Mouse (Mus musculus) neural tube, embryonic 14.5 days (tissue): ENCODE measurements around the gene Upk3a. TPM values are rescaled to one million over a fixed set of nuclear protein-coding genes. Genes with fewer than 3 reads are reported as not detected.

Experiments used
- ATAC-seq: fragments of 200-750 bp; cut with Nextera tagmentation; 2 replicates; pipeline ENCODE4 v1.8.0; 2017; ENCODE audit warnings: low read depth, mild to moderate bottlenecking, moderate TSS enrichment, moderate library complexity
- H3K27ac ChIP-seq: fragments of 300-500 bp; sonication (generic); 2 replicates; pipeline ENCODE4 v1.5.1; 2014; ENCODE audit warnings: low read depth, mild to moderate bottlenecking, control low read depth, low read length, moderate library complexity, mixed read lengths
- H3K27me3 ChIP-seq: fragments of 300-500 bp; sonication (generic); 2 replicates; pipeline ENCODE4 v1.6.1; 2014; ENCODE audit warnings: low read length; ENCODE audit not compliant: control insufficient read depth, insufficient read depth
- H3K36me3 ChIP-seq: fragments of 300-500 bp; sonication (generic); 2 replicates; pipeline ENCODE4 v1.6.1; 2014; ENCODE audit warnings: low read length, mixed read lengths; ENCODE audit not compliant: control insufficient read depth, insufficient read depth
- H3K4me1 ChIP-seq: fragments of 300-500 bp; sonication (generic); 2 replicates; pipeline ENCODE4 v1.6.1; 2014; ENCODE audit warnings: low read length; ENCODE audit not compliant: control insufficient read depth, insufficient read depth
- H3K4me2 ChIP-seq: fragments of 300-500 bp; sonication (generic); 2 replicates; pipeline ENCODE4 v1.6.1; 2014; ENCODE audit warnings: mild to moderate bottlenecking, low read depth, low read length, control low read depth
- H3K4me3 ChIP-seq: fragments of 300-500 bp; sonication (generic); 2 replicates; pipeline ENCODE4 v1.5.1; 2014; ENCODE audit warnings: low read depth, low read length, control low read depth, mixed read lengths
- H3K9ac ChIP-seq: fragments of 300-500 bp; sonication (generic); replicated peaks from 2 replicates; pipeline ENCODE4 v1.6.1; 2014; ENCODE audit warnings: low read depth, mild to moderate bottlenecking, control low read depth, low read length, mixed read lengths
- H3K9me3 ChIP-seq: fragments of 300-500 bp; sonication (generic); 2 replicates; pipeline ENCODE4 v1.6.1; 2016; ENCODE audit warnings: low read length; ENCODE audit not compliant: control insufficient read depth
- WGBS: fragments of 180-500 bp; shearing (Covaris S2); extraction: QIAGEN DNeasy Blood & Tissue Kit; methylation state at CpG from one replicate; pipeline ENCODE4 v1.1.7; 2014; 5-methylcytosine and 5-hydroxymethylcytosine counted together
- polyA plus RNA-seq: library from polyadenylated mRNA; unstranded; fragments of >200 nt; fragmentation: Nextera tagmentation; extraction: Ambion mirVana; gene quantifications from 2 replicates; pipeline ENCODE4 v1.2.1, GENCODE M21; 2014

The Upk3a gene
- polyA plus RNA-seq, 1 experiment from 2014 or later: 0.88 TPM

GRCm38 (mm10) chr15:85041546-85042225, 24.7 kb downstream of the Upk3a start:
- H3K27me3 ChIP-seq: no peaks in the 10 kb centered on the region
- WGBS: 82% methylated on average over 10 of the region's 10 CpGs
- H3K9me3 ChIP-seq: no peaks in the 10 kb centered on the region
- peak overlapping the region; percentile 57 for H3K27ac ChIP-seq
- peaks cover 20% of the 10 kb centered on the region for H3K4me1 ChIP-seq
- no peak overlapping the region for H3K4me3 ChIP-seq
- H3K4me2 ChIP-seq: no peak overlapping the region
- H3K9ac ChIP-seq: no peak overlapping the region
- 0 out of 2 replicates have a peak, but pooled peaks cover 4% of the 10 kb centered on the region for H3K36me3 ChIP-seq
- no peak for ATAC-seq

GRCm38 (mm10) chr15:85042361-85042954, 25.5 kb downstream of the Upk3a start:
- Histone ChIP-seq H3K9ac (peak overlapping the region; percentile 34), H3K4me1 (peaks cover 20% of the 10 kb centered on the region), H3K27me3 (no peaks in the 10 kb centered on the region), H3K4me3 (no peak overlapping the region), H3K4me2 (no peak overlapping the region), H3K27ac (peak overlapping the region; percentile 72), H3K36me3 (0 out of 2 replicates have a peak, but pooled peaks cover 4% of the 10 kb centered on the region), H3K9me3 (no peaks in the 10 kb centered on the region)
- WGBS: 8% methylated on average over 4 of the region's 4 CpGs
- peak; percentile 50 for ATAC-seq

GRCm38 (mm10) chr15:85043116-85043515, 26.2 kb downstream of the Upk3a start:
- H3K4me1 ChIP-seq: peaks cover 16% of the 10 kb centered on the region
- H3K4me2 ChIP-seq: 0 out of 2 replicates have a peak overlapping the region, but pooled peaks have one; percentile 8
- no peak for ATAC-seq
- no peaks in the 10 kb centered on the region for H3K27me3 ChIP-seq
- no peak overlapping the region for H3K4me3 ChIP-seq
- H3K27ac ChIP-seq: peak overlapping the region; percentile 72
- H3K9ac ChIP-seq: peak overlapping the region; percentile 34; the same call in 1 of the 2 replicates
- WGBS: 47% methylated on average over 5 of the region's 5 CpGs
- no peaks in the 10 kb centered on the region for H3K9me3 ChIP-seq
- H3K36me3 ChIP-seq: peaks cover 6% of the 10 kb centered on the region; the same call in 1 of the 2 replicates

GRCm38 (mm10) chr15:85043761-85044160, 26.8 kb downstream of the Upk3a start:
- Histone ChIP-seq H3K27ac (no peak overlapping the region), H3K36me3 (peaks cover 12% of the 10 kb centered on the region; the same call in 1 of the 2 replicates), H3K9ac (no peak overlapping the region), H3K4me2 (no peak overlapping the region), H3K4me3 (no peak overlapping the region), H3K4me1 (peaks cover 16% of the 10 kb centered on the region), H3K9me3 (no peaks in the 10 kb centered on the region), H3K27me3 (no peaks in the 10 kb centered on the region)
- ATAC-seq: no peak
- WGBS: 84% methylated on average over 5 of the region's 5 CpGs

- H3K9me3 ChIP-seq: no peaks in the 10 kb centered on the region
- H3K36me3 ChIP-seq: peaks cover 28% of the 10 kb centered on the region
- 93% methylated on average over 14 of the region's 14 CpGs for WGBS
- no peak overlapping the region for H3K27ac ChIP-seq
- no peak overlapping the region for H3K9ac ChIP-seq
- H3K27me3 ChIP-seq: no peaks in the 10 kb centered on the region
- no peak overlapping the region for H3K4me3 ChIP-seq
- peaks cover 16% of the 10 kb centered on the region for H3K4me1 ChIP-seq
- no peak for ATAC-seq
- H3K4me2 ChIP-seq: no peak overlapping the region
These were observed 29.4 kb downstream of the Upk3a start for GRCm38 (mm10) chr15:85046230-85046950.

- Histone ChIP-seq H3K4me3 (no peak overlapping the region), H3K9me3 (no peaks in the 10 kb centered on the region), H3K27me3 (no peaks in the 10 kb centered on the region), H3K27ac (no peak overlapping the region), H3K36me3 (peaks cover 33% of the 10 kb centered on the region), H3K4me2 (no peak overlapping the region), H3K9ac (no peak overlapping the region), H3K4me1 (peaks cover 2% of the 10 kb centered on the region)
- 95% methylated on average over 4 of the region's 4 CpGs for WGBS
- ATAC-seq: no peak
These were observed 30.9 kb downstream of the Upk3a start for GRCm38 (mm10) chr15:85047865-85048264.

- no peak for ATAC-seq
- Histone ChIP-seq H3K9ac (no peak overlapping the region), H3K36me3 (peaks cover 39% of the 10 kb centered on the region), H3K27me3 (no peaks in the 10 kb centered on the region), H3K9me3 (no peaks in the 10 kb centered on the region), H3K4me3 (no peak overlapping the region), H3K4me2 (no peak overlapping the region), H3K4me1 (no peaks in the 10 kb centered on the region), H3K27ac (no peak overlapping the region)
- 95% methylated on average over 1 of the region's 1 CpGs for WGBS
These were observed 32.8 kb downstream of the Upk3a start for GRCm38 (mm10) chr15:85049758-85050157.

- Histone ChIP-seq H3K27me3 (no peaks in the 10 kb centered on the region), H3K36me3 (peaks cover 27% of the 10 kb centered on the region), H3K27ac (no peak overlapping the region), H3K4me2 (no peak overlapping the region), H3K9me3 (no peaks in the 10 kb centered on the region), H3K9ac (no peak overlapping the region), H3K4me3 (no peak overlapping the region), H3K4me1 (no peaks in the 10 kb centered on the region)
- 88% methylated on average over 3 of the region's 3 CpGs for WGBS
- ATAC-seq: no peak
These were observed 37.2 kb downstream of the Upk3a start for GRCm38 (mm10) chr15:85054098-85054497.

- WGBS: 82% methylated on average over 4 of the region's 4 CpGs
These were observed 38.2 kb downstream of the Upk3a start for GRCm38 (mm10) chr15:85055186-85055585.

More at GRCm38 (mm10) chr15:85055186-85055585, 38.2 kb downstream of the Upk3a start:
- no peak overlapping the region for H3K9ac ChIP-seq
- H3K4me3 ChIP-seq: no peak overlapping the region
- H3K4me1 ChIP-seq: no peaks in the 10 kb centered on the region
- no peaks in the 10 kb centered on the region for H3K9me3 ChIP-seq
- no peak overlapping the region for H3K4me2 ChIP-seq
- H3K27ac ChIP-seq: no peak overlapping the region
- H3K27me3 ChIP-seq: no peaks in the 10 kb centered on the region
- H3K36me3 ChIP-seq: peaks cover 21% of the 10 kb centered on the region
- no peak for ATAC-seq
